Comparison of ENCODE assay signal across 8 mouse cellular contexts in the genomic region with DNA sequence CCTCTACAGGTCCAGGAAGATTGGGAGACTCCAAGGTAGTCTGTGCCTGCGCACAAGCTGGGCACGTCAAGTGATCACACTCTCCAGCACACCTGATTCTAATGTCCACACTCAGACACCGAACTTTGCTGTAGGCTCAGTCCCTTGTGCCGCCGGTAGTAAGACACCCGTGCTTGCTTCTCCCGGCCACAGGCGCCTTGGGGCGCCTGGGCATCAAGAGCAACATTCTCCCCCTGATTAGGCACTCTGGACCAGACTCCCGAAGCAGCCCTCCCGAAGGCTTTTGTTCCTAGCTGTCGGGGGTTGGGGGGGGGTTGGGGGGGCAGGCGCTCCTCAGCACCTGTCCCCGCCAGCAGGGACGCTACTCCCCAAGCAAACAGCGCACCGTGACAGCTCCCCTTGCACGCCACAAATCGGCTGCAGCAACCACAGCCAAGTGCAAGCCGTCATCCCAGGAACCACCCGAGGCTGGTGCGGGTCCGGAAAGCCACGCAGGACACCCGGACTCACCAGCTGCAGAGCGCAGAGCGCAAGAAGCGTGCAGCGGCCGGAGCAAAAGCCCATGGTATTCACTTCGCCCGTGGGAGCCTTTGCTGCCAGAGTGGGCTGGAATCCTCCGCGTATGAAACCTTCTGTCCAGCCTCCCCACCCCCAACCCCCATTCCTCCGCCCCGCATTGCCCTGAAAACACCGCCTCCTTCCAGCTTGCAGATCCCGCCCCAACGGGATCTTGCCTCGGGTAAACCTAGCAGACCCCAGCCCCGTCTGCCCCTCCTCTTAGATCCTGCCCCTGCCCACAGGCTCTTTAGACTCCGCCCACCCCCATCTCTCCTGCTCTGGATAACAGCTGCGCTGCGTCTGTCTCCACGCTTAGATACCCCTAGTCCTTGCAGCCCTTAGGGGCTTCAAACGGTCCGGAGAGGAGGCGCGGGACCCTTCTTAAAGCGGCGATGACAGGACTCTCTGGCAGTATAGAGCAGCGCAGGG. TPM values are rescaled to one million over a fixed set of nuclear protein-coding genes. Genes with fewer than 3 reads are reported as not detected.
DNase-seq lines count a peak whose midpoint lies in the region; ATAC-seq and TF ChIP-seq lines count a peak whose summit lies in the region.

Gene Nkain4, minus strand, starts transcription at position 639 of the 987 bp plus-strand sequence.

- peak; percentile 43 for DNase-seq in urinary bladder, postnatal 14 days (ENCODE audit: low spot score)
- DNase-seq in urinary bladder, postnatal 10 days (ENCODE audit: low spot score), result no peak
- peak; percentile 95 for DNase-seq in embryo, embryonic 11 days
- peak; percentile 78 to 84 for DNase-seq in kidney, postnatal 4 days
- peak; percentile 21 for DNase-seq in liver, postnatal 0 days
- DNase-seq in retina, adult 2 months (ENCODE audit: low read depth, low spot score), result peak; percentile 37
- DNase-seq in adipocyte (ENCODE audit: low spot score), result no peak

- H3K9me3 ChIP-seq in heart, embryonic 12.5 days (replicated peaks), result no peaks in the 10 kb centered on the region
- H3K9me3 ChIP-seq in liver, postnatal 0 days (ENCODE audit: low read length), result no peaks in the 10 kb centered on the region

- no peaks in the 10 kb centered on the region for H3K36me3 ChIP-seq in heart, embryonic 12.5 days
- no peaks in the 10 kb centered on the region for H3K36me3 ChIP-seq in liver, postnatal 0 days (replicated peaks; ENCODE audit: insufficient read depth, low read length)

- 1% methylated on average over 52 of the region's 52 CpGs for WGBS in heart, embryonic 12.5 days
- WGBS in liver, postnatal 0 days (ENCODE audit: insufficient replicate concordance), result 4% methylated on average over 52 of the region's 52 CpGs

- peaks cover 41% of the 10 kb centered on the region for H3K27me3 ChIP-seq in heart, embryonic 12.5 days (replicated peaks)
- peaks cover 36% of the 10 kb centered on the region for H3K27me3 ChIP-seq in liver, postnatal 0 days (ENCODE audit: insufficient read depth, low read length)

- peak within 1 kb of the TSS; percentile 95 for H3K4me2 ChIP-seq in heart, embryonic 12.5 days
- H3K4me2 ChIP-seq in liver, postnatal 0 days (ENCODE audit: low read depth, low read length), result peak within 1 kb of the TSS; percentile 76

- ATAC-seq in heart, embryonic 12.5 days (ENCODE audit: insufficient number of reproducible peaks, low FRiP score), result peak; percentile 81
- no peak for ATAC-seq in liver, postnatal 0 days

- H3K9ac ChIP-seq in heart, embryonic 12.5 days, result peak within 1 kb of the TSS; percentile 67
- no peak within 1 kb of the TSS; the same call in 1 of the 2 replicates for H3K9ac ChIP-seq in liver, postnatal 0 days (replicated peaks)

- peaks cover 37% of the 10 kb centered on the region for H3K4me1 ChIP-seq in heart, embryonic 12.5 days (replicated peaks)
- no peaks in the 10 kb centered on the region for H3K4me1 ChIP-seq in liver, postnatal 0 days (ENCODE audit: insufficient read depth)

- peak within 1 kb of the TSS; percentile 60 for H3K4me3 ChIP-seq in heart, embryonic 12.5 days
- peak within 1 kb of the TSS; percentile 41 for H3K4me3 ChIP-seq in liver, postnatal 0 days (ENCODE audit: low read depth, low read length)

- peak within 1 kb of the TSS; percentile 59; the same call in 1 of the 2 replicates for H3K27ac ChIP-seq in heart, embryonic 12.5 days (ENCODE audit: poor library complexity, severe bottlenecking)
- H3K27ac ChIP-seq in liver, postnatal 0 days (ENCODE audit: low read depth), result no peak within 1 kb of the TSS

- TF ChIP-seq CTCF in liver, postnatal 0 days (IDR thresholded peaks at IDR 0.05; ENCODE audit: low read depth), result no peak

- no peak for TF ChIP-seq EP300 in liver, postnatal 0 days (IDR thresholded peaks at IDR 0.05; ENCODE audit: low read depth)

RNA-seq across cellular contexts. Expression of gene Nkain4, which starts in this region (rescaled TPM):
- 36.1 and 37.1 TPM in 2 replicates for polyA plus RNA-seq in heart, embryonic 12.5 days (2016; fragmentation: Nextera tagmentation; extraction: Ambion mirVana)
- polyA plus RNA-seq in liver, postnatal 0 days (2015; fragmentation: Nextera tagmentation; extraction: Ambion mirVana), result 1.6 and 3.4 TPM in 2 replicates

Comparison
In these comparisons a context has a peak if more than half of its experiments do, and no peak if none do; other contexts are left out.
1. DNase-seq: peak in urinary bladder, postnatal 14 days (single experiment), embryo, embryonic 11 days (single experiment), kidney, postnatal 4 days (2 of 2), liver, postnatal 0 days (single experiment) and retina, adult 2 months (single experiment); none in urinary bladder, postnatal 10 days (single experiment) and adipocyte (single experiment).